Mouse (Mus musculus) CH12.LX (cell line): Measurements from ENCODE around the gene Col28a1. TPM values are rescaled to one million over a fixed set of nuclear protein-coding genes. Genes with fewer than 3 reads are reported as not detected.

ENCODE experiments used
- DNase-seq: peaks from one replicate; pipeline ENCODE4 v3.0.0-alpha.2; 2013; ENCODE audit errors: extremely low read depth
- H3K27ac ChIP-seq: 2 replicates; pipeline ENCODE4 v1.5.1; 2012; ENCODE audit warnings: low read depth, mild to moderate bottlenecking, control low read depth, moderate library complexity; ENCODE audit not compliant: insufficient read depth
- H3K27me3 ChIP-seq: replicated peaks from 2 replicates; pipeline ENCODE3; 2012; ENCODE audit warnings: inconsistent platforms
- H3K36me3 ChIP-seq, 2 experiments: replicated peaks in 1 of 2; 2 replicates each; pipeline versions ENCODE3 to v1.6.1; 2012; ENCODE audit warnings: inconsistent platforms in 1 of 2, low read length in 1 of 2, mild to moderate bottlenecking in 1 of 2, mixed read lengths in 1 of 2, moderate library complexity in 1 of 2; ENCODE audit not compliant: control insufficient read depth in 1 of 2, insufficient read depth in 1 of 2
- H3K4me1 ChIP-seq, 2 experiments: 2 replicates each; pipeline ENCODE4 v1.6.1; 2012; ENCODE audit warnings: inconsistent platforms in 1 of 2, moderate library complexity in 1 of 2; ENCODE audit not compliant: insufficient read depth in 2 of 2, control insufficient read depth in 1 of 2
- H3K4me2 ChIP-seq: 2 replicates; pipeline ENCODE4 v1.6.1; 2012; ENCODE audit warnings: low read depth, mild to moderate bottlenecking, control low read depth; ENCODE audit not compliant: poor library complexity, insufficient read depth, severe bottlenecking
- H3K4me3 ChIP-seq, 3 experiments: fragments of 150-350 bp in 1 of 3; sonication (generic) in 1 of 3; replicated peaks in 1 of 3; 2 replicates each; pipeline versions ENCODE3 to v1.5.1; 2011 to 2012; ENCODE audit warnings: low read depth in 2 of 3, low read length in 2 of 3, mild to moderate bottlenecking in 2 of 3, moderate library complexity in 2 of 3, control low read depth in 1 of 3, improper control_type of control experiment in 1 of 3, inconsistent platforms in 1 of 3, mixed read lengths in 1 of 3; ENCODE audit not compliant: poor library complexity in 1 of 3
- H3K79me2 ChIP-seq: replicated peaks from 2 replicates; pipeline ENCODE4 v1.6.1; 2012; ENCODE audit warnings: mild to moderate bottlenecking, moderate library complexity; ENCODE audit not compliant: control insufficient read depth, poor library complexity, insufficient read depth, severe bottlenecking; ENCODE audit errors: extremely low read depth
- H3K9ac ChIP-seq: 2 replicates; pipeline ENCODE4 v1.6.1; 2012; ENCODE audit warnings: low read depth, mild to moderate bottlenecking, control low read depth, moderate library complexity; ENCODE audit not compliant: insufficient read depth
- H3K9me3 ChIP-seq: replicated peaks from 2 replicates; pipeline ENCODE3; 2012; ENCODE audit warnings: low read length, inconsistent platforms, mixed read lengths
- BHLHE40 ChIP-seq: IDR thresholded peaks from 2 replicates; pipeline ENCODE4 v1.6.1; 2011; ENCODE audit warnings: mild to moderate bottlenecking, low read depth, low read length, improper control_type of control experiment
- CHD1 ChIP-seq: IDR thresholded peaks from 2 replicates; pipeline ENCODE4 v1.6.1; 2012; ENCODE audit warnings: low read depth, low read length, improper control_type of control experiment, inconsistent platforms
- CTCF ChIP-seq, 2 experiments: IDR thresholded peaks in 1 of 2; conservative IDR thresholded peaks in 1 of 2; 2 replicates each; pipeline ENCODE4 v1.5.1; 2011 to 2012; ENCODE audit warnings: low read depth in 2 of 2, low read length in 2 of 2, improper control_type of control experiment in 1 of 2, inconsistent platforms in 1 of 2, mild to moderate bottlenecking in 1 of 2, moderate library complexity in 1 of 2
- E2F4 ChIP-seq: IDR thresholded peaks from 2 replicates; pipeline ENCODE4 v1.6.1; 2011; ENCODE audit warnings: low read depth, low read length, improper control_type of control experiment; ENCODE audit not compliant: insufficient replicate concordance
- ETS1 ChIP-seq: conservative IDR thresholded peaks from 2 replicates; pipeline ENCODE4 v1.6.1; 2012; ENCODE audit warnings: low read depth, mild to moderate bottlenecking, inconsistent platforms, low read length, improper control_type of control experiment, moderate library complexity
- HCFC1 ChIP-seq: IDR thresholded peaks from 2 replicates; pipeline ENCODE4 v1.6.1; 2012; ENCODE audit warnings: low read depth, mild to moderate bottlenecking, inconsistent platforms, low read length, improper control_type of control experiment
- IRF4 ChIP-seq: IDR thresholded peaks from 2 replicates; pipeline ENCODE4 v1.6.1; 2014; ENCODE audit warnings: low read depth, mild to moderate bottlenecking, inconsistent platforms, low read length, improper control_type of control experiment
- JUND ChIP-seq: conservative IDR thresholded peaks from 2 replicates; pipeline ENCODE4 v1.6.1; 2011; ENCODE audit warnings: low read depth, low read length, improper control_type of control experiment
- MAFK ChIP-seq: IDR thresholded peaks from 2 replicates; pipeline ENCODE4 v1.6.1; 2011; ENCODE audit warnings: low read length, improper control_type of control experiment; ENCODE audit not compliant: insufficient replicate concordance
- MAX ChIP-seq: IDR thresholded peaks from 2 replicates; pipeline ENCODE4 v1.6.1; 2011; ENCODE audit warnings: low read length, improper control_type of control experiment
- MEF2A ChIP-seq: IDR thresholded peaks from 2 replicates; pipeline ENCODE4 v1.6.1; 2014; ENCODE audit warnings: low read depth, mild to moderate bottlenecking, inconsistent platforms, low read length, improper control_type of control experiment, borderline replicate concordance
- NELFE ChIP-seq: IDR thresholded peaks from 2 replicates; pipeline ENCODE4 v1.6.1; 2011; ENCODE audit warnings: low read depth, low read length, improper control_type of control experiment
- POLR2A ChIP-seq: IDR thresholded peaks from 2 replicates; pipeline ENCODE4 v1.6.1; 2011; ENCODE audit warnings: low read depth, mild to moderate bottlenecking, improper control_type of control experiment, low read length
- POLR2AphosphoS2 ChIP-seq: IDR thresholded peaks from 2 replicates; pipeline ENCODE4 v1.6.1; 2011; ENCODE audit warnings: low read depth, low read length, improper control_type of control experiment
- RAD21 ChIP-seq: IDR thresholded peaks from 2 replicates; pipeline ENCODE4 v1.6.1; 2011; ENCODE audit warnings: low read depth, mild to moderate bottlenecking, low read length, improper control_type of control experiment, moderate library complexity
- RCOR1 ChIP-seq: conservative IDR thresholded peaks from 2 replicates; pipeline ENCODE4 v1.6.1; 2012; ENCODE audit warnings: low read depth, mild to moderate bottlenecking, inconsistent platforms, low read length, improper control_type of control experiment
- SIN3A ChIP-seq: IDR thresholded peaks from 2 replicates; pipeline ENCODE4 v1.6.1; 2012; ENCODE audit warnings: low read length, improper control_type of control experiment, inconsistent platforms
- TCF12 ChIP-seq: IDR thresholded peaks from 2 replicates; pipeline ENCODE4 v1.6.1; 2014; ENCODE audit warnings: low read depth, mild to moderate bottlenecking, inconsistent platforms, low read length, improper control_type of control experiment
- USF1 ChIP-seq: IDR thresholded peaks from 2 replicates; pipeline ENCODE4 v1.6.1; 2014; ENCODE audit warnings: low read depth, mild to moderate bottlenecking, inconsistent platforms, low read length, improper control_type of control experiment
- USF2 ChIP-seq: conservative IDR thresholded peaks from 2 replicates; pipeline ENCODE4 v1.6.1; 2011; ENCODE audit warnings: low read depth, low read length, improper control_type of control experiment
- ZC3H11A ChIP-seq: IDR thresholded peaks from 2 replicates; pipeline ENCODE4 v1.6.1; 2012; ENCODE audit warnings: low read depth, mild to moderate bottlenecking, inconsistent platforms, low read length, improper control_type of control experiment
- ZKSCAN1 ChIP-seq: IDR thresholded peaks from 2 replicates; pipeline ENCODE4 v1.6.1; 2012; ENCODE audit warnings: low read depth, inconsistent platforms, low read length, improper control_type of control experiment, borderline replicate concordance
- ZMIZ1 ChIP-seq: IDR thresholded peaks from 2 replicates; pipeline ENCODE4 v1.6.1; 2012; ENCODE audit warnings: low read depth, mild to moderate bottlenecking, inconsistent platforms, low read length, improper control_type of control experiment
- dilution Hi-C: fragments of 300-500 bp; cut with MboI; formaldehyde crosslinking; loops from 2 replicates; pipeline ENCODE4 v1.14.3; 2020; ENCODE audit warnings: low sequenced_read_pairs; ENCODE audit not compliant: extremely low pct_unique_long_range_greater_than_20kb, extremely low pct_ligation_motif_present
- in situ Hi-C: fragments of 300-500 bp; cut with MboI; formaldehyde crosslinking; loops from 3 replicates; pipeline ENCODE4 v1.14.3; 2019; ENCODE audit warnings: low sequenced_read_pairs, low pct_ligation_motif_present, low pct_unique_long_range_greater_than_20kb, mixed read lengths
- polyA plus RNA-seq: library from polyadenylated mRNA; unstranded; fragments of >175 nt; gene quantifications from 2 replicates; pipeline ENCODE4 v1.2.1, GENCODE M21; 2012; ENCODE audit warnings: low read depth; ENCODE audit not compliant: insufficient read length
- total RNA-seq, 2 experiments: library from RNA; depleted of rRNA; stranded (reverse); fragments of 300-350 nt in 1 of 2; fragments of >200 nt in 1 of 2; gene quantifications; 2 replicates each; pipeline ENCODE4 v1.2.3; 2012 to 2014

The Col28a1 gene
- total and polyA plus RNA-seq, 3 experiments: not detected

- Histone ChIP-seq H3K4me2 (no peak overlapping the region), H3K27ac (no peak overlapping the region), H3K9me3 (no peaks in the 10 kb centered on the region)
- no peak for TF ChIP-seq CTCF (conservative IDR thresholded peaks at IDR 0.05 in 1 of 2, IDR thresholded peaks at IDR 0.05 in 1 of 2; ENCODE audit: low read depth in 2 of 2, low read length in 2 of 2)
- TF ChIP-seq ZC3H11A: no peak
- TF ChIP-seq IRF4: no peak
- no peak for TF ChIP-seq CHD1
- no peak for TF ChIP-seq BHLHE40
- TF ChIP-seq SIN3A: no peak
- TF ChIP-seq TCF12: no peak
- no peak for TF ChIP-seq POLR2A
- TF ChIP-seq NELFE: no peak
- no peak for TF ChIP-seq ZKSCAN1
- no peak for TF ChIP-seq ZMIZ1
- no peak for TF ChIP-seq MAX
- TF ChIP-seq MAFK: no peak
- TF ChIP-seq USF2: no peak
- TF ChIP-seq, all 38 proteins: peak for 0
- H3K27me3 ChIP-seq: no peaks in the 10 kb centered on the region
- no peaks in the 10 kb centered on the region for H3K79me2 ChIP-seq
- H3K4me3 ChIP-seq: no peak overlapping the region
- no peaks in the 10 kb centered on the region for H3K4me1 ChIP-seq
- H3K9ac ChIP-seq: no peak overlapping the region
- no peak for DNase-seq
- in situ Hi-C loops (no loop called here), dilution Hi-C loops (no loop called here)
- H3K36me3 ChIP-seq: no peaks in the 10 kb centered on the region
These were observed 64.3 kb downstream of the Col28a1 start for GRCm38 (mm10) chr6:8128164-8128563.

- no peaks in the 10 kb centered on the region for H3K27me3 ChIP-seq
- no peaks in the 10 kb centered on the region for H3K79me2 ChIP-seq
- no peak for DNase-seq
- no peak overlapping the region for H3K4me2 ChIP-seq
- dilution Hi-C loops: no loop called here
- H3K4me3 ChIP-seq: no peak overlapping the region
- no peaks in the 10 kb centered on the region for H3K4me1 ChIP-seq
- no peaks in the 10 kb centered on the region for H3K36me3 ChIP-seq
- no peak overlapping the region for H3K9ac ChIP-seq
- H3K27ac ChIP-seq: no peak overlapping the region
- in situ Hi-C loops: no loop called here
- H3K9me3 ChIP-seq: no peaks in the 10 kb centered on the region
- TF ChIP-seq JUND: no peak
- TF ChIP-seq ETS1: no peak
- no peak for TF ChIP-seq ZKSCAN1
- TF ChIP-seq POLR2AphosphoS2: no peak
- TF ChIP-seq RCOR1: no peak
- no peak for TF ChIP-seq MAX
- TF ChIP-seq USF2: no peak
- no peak for TF ChIP-seq HCFC1
- no peak for TF ChIP-seq RAD21
- TF ChIP-seq E2F4: no peak
- no peak for TF ChIP-seq USF1
- no peak for TF ChIP-seq IRF4
- no peak for TF ChIP-seq MEF2A
- TF ChIP-seq, all 38 proteins: peak for 0
These were observed 65.9 kb downstream of the Col28a1 start for GRCm38 (mm10) chr6:8126545-8126944.
